Mouse (Mus musculus) G1E (cell line): ENCODE results near the gene Cyp27a1.

ENCODE experiments used
- CTCF ChIP-seq: IDR thresholded peaks from 2 replicates; pipeline ENCODE4 v1.5.1; 2012; ENCODE audit warnings: low read depth, low read length, inconsistent platforms, mixed read lengths
- GATA1 ChIP-seq: IDR thresholded peaks from 2 replicates; pipeline ENCODE4 v1.6.1; 2012; ENCODE audit warnings: borderline replicate concordance, low read length, inconsistent platforms, mixed read lengths
- GATA2 ChIP-seq: IDR thresholded peaks from 2 replicates; pipeline ENCODE4 v1.6.1; 2012; ENCODE audit warnings: low read depth, low read length, inconsistent platforms, borderline replicate concordance
- POLR2AphosphoS5 ChIP-seq: IDR thresholded peaks from 2 replicates; pipeline ENCODE4 v1.6.1; 2012; ENCODE audit warnings: low read depth, low read length, inconsistent platforms; ENCODE audit not compliant: insufficient replicate concordance
- TAL1 ChIP-seq: conservative IDR thresholded peaks from 2 replicates; pipeline ENCODE4 v1.6.1; 2012; ENCODE audit warnings: low read depth, low read length, inconsistent platforms, mixed read lengths

DNA sequence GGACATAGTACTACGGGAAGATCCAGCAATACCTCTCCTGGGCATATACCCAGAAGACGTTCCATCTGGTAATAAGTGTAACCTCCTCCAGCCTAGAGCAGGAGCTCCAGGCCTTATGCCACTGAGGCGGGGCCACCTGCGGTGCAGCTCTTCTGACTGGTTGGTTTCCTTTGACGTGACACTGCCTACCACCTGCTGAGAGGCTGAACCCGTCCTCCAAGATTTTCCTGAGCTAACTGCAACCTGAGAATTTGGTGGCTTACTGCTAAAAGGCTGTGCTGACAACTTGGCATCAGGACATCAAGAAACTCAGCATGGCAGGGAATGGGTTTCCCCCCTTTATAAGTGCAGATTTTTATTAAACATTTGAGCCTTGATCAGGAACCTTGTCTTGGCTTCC, 3.8 kb upstream of the Cyp27a1 start:
- no peak for TF ChIP-seq CTCF
- TF ChIP-seq POLR2AphosphoS5: no peak
- TF ChIP-seq GATA1: no peak
- TF ChIP-seq GATA2: no peak
- no peak for TF ChIP-seq TAL1
